In genomic region chr5:88862163-88862562, GRCm38 (mm10) we compare ENCODE assay signal across 8 mouse cellular contexts. TPM values are rescaled to one million over a fixed set of nuclear protein-coding genes. Genes with fewer than 3 reads are reported as not detected.
DNase-seq lines count a peak whose midpoint lies in the region; ATAC-seq lines count a peak whose summit lies in the region.

No protein-coding gene starts in this region.

- H3K9me3 ChIP-seq in heart, embryonic 10.5 days, result no peaks in the 10 kb centered on the region
- no peaks in the 10 kb centered on the region for H3K9me3 ChIP-seq in hindbrain, embryonic 14.5 days (ENCODE audit: control insufficient read depth, low read length)

- ATAC-seq in hindbrain, embryonic 14.5 days (ENCODE audit: low FRiP score), result 0 out of 2 replicates have a peak, but pooled peaks have one; percentile 11

- WGBS in heart, embryonic 10.5 days, result 57% methylated on average over 3 of the region's 3 CpGs
- 68% methylated on average over 3 of the region's 3 CpGs for WGBS in hindbrain, embryonic 14.5 days

- no peak overlapping the region for H3K4me3 ChIP-seq in heart, embryonic 10.5 days
- H3K4me3 ChIP-seq in hindbrain, embryonic 14.5 days (replicated peaks; ENCODE audit: low read length), result no peak overlapping the region

- H3K4me2 ChIP-seq in hindbrain, embryonic 14.5 days (replicated peaks), result no peak overlapping the region

- H3K36me3 ChIP-seq in heart, embryonic 10.5 days, result no peaks in the 10 kb centered on the region
- H3K36me3 ChIP-seq in hindbrain, embryonic 14.5 days (replicated peaks; ENCODE audit: control insufficient read depth, insufficient read depth), result no peaks in the 10 kb centered on the region

- H3K27me3 ChIP-seq in heart, embryonic 10.5 days (ENCODE audit: insufficient read depth, poor library complexity, severe bottlenecking), result no peaks in the 10 kb centered on the region
- H3K27me3 ChIP-seq in hindbrain, embryonic 14.5 days (ENCODE audit: control insufficient read depth, insufficient read depth, low read length), result no peaks in the 10 kb centered on the region

- H3K27ac ChIP-seq in heart, embryonic 10.5 days, result no peak overlapping the region
- no peak overlapping the region for H3K27ac ChIP-seq in hindbrain, embryonic 14.5 days

- peak; percentile 11 to 31 for DNase-seq in heart, adult 18-20 months
- DNase-seq in heart, embryonic 10.5 days (ENCODE audit: low spot score), result no peak
- DNase-seq in urinary bladder, postnatal 14 days (ENCODE audit: low spot score), result peak; percentile 22
- no peak for DNase-seq in urinary bladder, postnatal 4 days (ENCODE audit: low spot score in 2 of 2)
- DNase-seq in hindbrain, embryonic 14.5 days (ENCODE audit: low spot score), result no peak
- peak; percentile 66 for DNase-seq in retina, embryonic 14.5 days (ENCODE audit: low spot score)
- DNase-seq in left cerebral cortex, adult 8-10 months (ENCODE audit: low spot score in 2 of 2), result no peak
- DNase-seq in gastrocnemius, adult 8-10 months (ENCODE audit: low spot score in 2 of 2), result no peak

- H3K9ac ChIP-seq in hindbrain, embryonic 14.5 days, result no peak overlapping the region

- H3K4me1 ChIP-seq in heart, embryonic 10.5 days, result no peaks in the 10 kb centered on the region; the same call in 1 of the 2 replicates
- H3K4me1 ChIP-seq in hindbrain, embryonic 14.5 days (replicated peaks; ENCODE audit: control insufficient read depth, insufficient read depth, low read length), result no peaks in the 10 kb centered on the region

RNA-seq across cellular contexts. Expression of gene Slc4a4, which starts 24.5 kb away (rescaled TPM):
- total RNA-seq in heart, adult 18-20 months (2021), result 10 to 100 TPM; 24.6 to 33.0 TPM
- polyA plus RNA-seq in heart, embryonic 10.5 days (2016; fragmentation: Nextera tagmentation; extraction: Ambion mirVana), result 2.2 and 3.0 TPM in 2 replicates
- polyA plus RNA-seq in hindbrain, embryonic 14.5 days (2014; fragmentation: Nextera tagmentation; extraction: Ambion mirVana), result 12.1 and 15.0 TPM in 2 replicates
- 100 to 1,000 TPM; 144 to 154 (median 151) TPM for total RNA-seq in left cerebral cortex, adult 8-10 months (2022)
- total RNA-seq in gastrocnemius, adult 8-10 months (2022), result 10 to 100 TPM; 20.2 to 38.8 (median 23.6) TPM

Comparison
In these comparisons a context has a peak if more than half of its experiments do, and no peak if none do; other contexts are left out.
1. DNase-seq: peak in heart, adult 18-20 months (2 of 2), urinary bladder, postnatal 14 days (single experiment) and retina, embryonic 14.5 days (single experiment); none in heart, embryonic 10.5 days (single experiment), urinary bladder, postnatal 4 days (0 of 2), hindbrain, embryonic 14.5 days (single experiment), left cerebral cortex, adult 8-10 months (0 of 2) and gastrocnemius, adult 8-10 months (0 of 2).